Mouse (Mus musculus): Measurements from ENCODE around the gene Gm5294.
A peak's percentile ranks its signal among the peaks of the same experiment; 100 is the strongest.

The Gm5294 gene

DNA sequence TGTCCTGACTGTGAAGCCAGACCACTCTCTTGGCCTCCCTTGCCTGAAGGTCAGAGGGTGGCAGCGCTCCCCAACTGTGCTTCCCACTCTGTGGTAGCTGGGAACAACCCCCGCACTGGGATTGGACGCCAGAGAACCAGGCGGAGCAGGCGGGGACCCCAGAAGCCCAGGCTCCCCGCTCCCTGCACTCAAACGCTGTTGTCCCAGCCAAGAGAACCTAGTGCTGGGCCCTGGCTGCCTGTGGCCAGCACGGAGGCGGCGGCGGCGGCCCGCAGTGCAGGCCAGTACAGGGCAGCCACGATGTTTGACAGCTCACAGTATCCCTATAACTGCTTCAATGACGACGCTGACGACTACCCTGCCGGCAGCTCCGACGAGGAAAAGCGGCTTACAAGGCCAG, at the start of gene Gm5294:
Gm5294 (plus strand) TSS at position 301 of the 400 bp plus-strand sequence.
- no peak for DNase-seq

GRCm38 (mm10) chr5:138775096-138775495, 44.8 kb upstream of the Gm5294 start:
- no peak for DNase-seq

DNA sequence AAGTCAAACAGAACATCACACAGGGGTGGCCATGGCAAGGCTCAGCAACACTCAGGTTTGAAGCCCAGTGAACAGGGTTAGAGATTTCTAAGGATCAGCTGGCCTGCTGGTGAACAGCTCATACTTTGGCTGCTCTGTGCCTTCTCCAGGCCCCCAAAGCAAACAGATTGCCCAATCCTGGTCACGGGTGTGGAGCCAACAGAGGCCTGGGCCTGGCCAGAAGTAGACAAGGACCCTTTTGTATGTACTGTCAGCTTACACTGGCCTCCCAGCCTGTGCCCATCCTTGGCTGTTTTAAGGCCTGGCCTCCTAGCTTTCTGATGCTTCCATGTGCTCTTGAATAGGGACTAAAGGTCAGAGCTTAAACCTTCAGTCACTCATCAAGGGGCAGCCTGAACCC, 43.5 kb upstream of the Gm5294 start:
- no peak for DNase-seq

GRCm38 (mm10) chr5:138778731-138779463, 41.0 kb upstream of the Gm5294 start:
- no peak for DNase-seq

- DNase-seq = no peak
Measured at GRCm38 (mm10) chr5:138779655-138780054, 40.2 kb upstream of the Gm5294 start.

GRCm38 (mm10) chr5:138782697-138783096, 37.2 kb upstream of the Gm5294 start:
- DNase-seq = no peak

DNA sequence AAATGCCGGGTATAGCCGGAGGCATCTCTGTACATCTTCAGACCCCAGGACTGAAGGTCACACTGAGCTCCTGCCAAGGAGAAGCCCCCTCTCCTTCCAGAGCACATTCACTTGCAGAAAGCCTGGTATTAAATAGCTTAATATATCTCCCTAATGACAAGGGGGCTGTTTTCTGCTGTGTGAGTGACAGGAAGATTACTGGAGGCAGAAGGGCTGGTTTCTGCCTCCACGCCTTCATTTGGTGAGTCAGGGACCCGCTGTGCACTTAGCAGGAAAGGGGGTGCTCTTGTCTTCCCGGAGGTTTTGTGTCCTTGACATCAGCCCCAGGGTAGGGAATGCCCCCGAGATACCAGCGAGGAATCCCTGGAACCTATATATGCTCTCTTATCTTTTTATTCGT, 36.7 kb upstream of the Gm5294 start:
- no peak for DNase-seq

- no peak for DNase-seq
Measured at GRCm38 (mm10) chr5:138785986-138786515, 33.8 kb upstream of the Gm5294 start.

DNA sequence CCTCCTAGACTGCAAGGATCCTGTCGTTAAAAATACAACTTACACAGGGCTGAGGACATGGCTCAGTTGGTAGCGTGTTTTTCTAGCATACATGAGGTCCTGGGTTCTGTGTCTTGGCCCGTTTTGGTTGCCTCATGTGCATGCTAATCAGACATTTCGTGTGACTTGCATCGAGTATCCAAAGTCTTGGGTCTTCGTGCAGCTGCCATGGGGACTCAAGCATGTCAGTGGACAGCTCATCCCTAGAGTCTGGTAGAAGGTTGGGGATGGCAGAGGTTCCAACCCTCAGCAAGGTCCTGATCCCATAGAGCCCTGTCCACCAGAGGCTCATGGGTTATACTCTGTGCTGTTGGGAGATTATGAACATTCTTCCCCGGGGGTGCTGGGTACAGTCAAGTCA, 32.2 kb upstream of the Gm5294 start:
- no peak for DNase-seq

- DNase-seq = no peak
Measured at GRCm38 (mm10) chr5:138788481-138789211, 31.2 kb upstream of the Gm5294 start.

GRCm38 (mm10) chr5:138790954-138791480, 28.9 kb upstream of the Gm5294 start:
- DNase-seq = no peak

- DNase-seq = no peak
Measured at GRCm38 (mm10) chr5:138801588-138802116, 18.2 kb upstream of the Gm5294 start.

- no peak for DNase-seq
Measured at GRCm38 (mm10) chr5:138804286-138804685, 15.6 kb upstream of the Gm5294 start.

DNA sequence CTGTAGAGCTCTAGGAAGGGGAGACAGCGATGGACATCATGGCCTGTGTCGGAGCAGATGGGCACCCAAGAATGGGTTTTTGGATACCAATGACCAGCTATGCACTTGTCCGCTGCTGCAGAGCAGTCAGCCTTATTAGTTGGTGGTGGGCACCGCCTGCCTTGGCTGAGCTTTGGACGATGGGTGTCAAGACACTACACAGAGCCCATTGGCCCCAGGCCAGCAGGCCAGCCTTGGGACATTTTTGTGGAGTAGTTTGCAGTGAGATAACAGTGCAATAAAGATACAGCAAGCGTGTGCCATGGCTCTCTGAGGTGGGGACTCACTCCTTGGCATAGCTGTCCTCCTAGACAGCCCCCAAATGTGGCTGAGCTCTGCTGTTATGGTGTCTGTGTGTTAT, 10.1 kb upstream of the Gm5294 start:
- DNase-seq = no peak

DNA sequence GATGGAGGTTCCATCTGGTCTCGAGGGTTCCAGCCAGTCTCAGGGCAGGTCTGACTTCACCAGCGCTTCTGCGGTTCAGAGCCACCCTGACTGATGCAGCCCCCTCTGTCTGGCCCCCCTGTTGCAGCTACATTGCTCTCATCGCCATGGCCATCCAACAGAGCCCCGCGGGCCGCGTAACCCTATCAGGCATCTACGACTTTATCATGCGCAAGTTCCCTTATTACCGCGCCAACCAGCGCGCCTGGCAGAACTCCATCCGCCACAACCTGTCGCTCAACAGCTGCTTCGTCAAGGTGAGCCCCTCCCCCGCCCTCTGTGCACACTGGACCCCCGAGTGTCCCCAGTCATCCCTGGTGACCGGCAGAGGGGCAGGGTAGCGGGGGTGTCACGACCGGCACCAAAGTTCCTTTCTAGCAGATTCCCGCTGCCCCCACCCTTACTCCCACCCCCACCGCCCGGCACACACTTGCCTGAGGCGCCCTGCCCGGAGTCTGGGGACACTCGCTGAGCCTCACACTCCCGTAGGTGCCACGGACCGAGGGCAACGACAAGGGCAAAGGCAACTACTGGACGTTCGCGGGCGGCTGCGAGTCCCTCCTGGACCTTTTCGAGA, 945 bp downstream of the Gm5294 start:
- DNase-seq = no peak

GRCm38 (mm10) chr5:138825090-138825489, 5.2 kb downstream of the Gm5294 start:
- DNase-seq = no peak

GRCm38 (mm10) chr5:138833406-138833805, 13.5 kb downstream of the Gm5294 start:
- DNase-seq = no peak

DNA sequence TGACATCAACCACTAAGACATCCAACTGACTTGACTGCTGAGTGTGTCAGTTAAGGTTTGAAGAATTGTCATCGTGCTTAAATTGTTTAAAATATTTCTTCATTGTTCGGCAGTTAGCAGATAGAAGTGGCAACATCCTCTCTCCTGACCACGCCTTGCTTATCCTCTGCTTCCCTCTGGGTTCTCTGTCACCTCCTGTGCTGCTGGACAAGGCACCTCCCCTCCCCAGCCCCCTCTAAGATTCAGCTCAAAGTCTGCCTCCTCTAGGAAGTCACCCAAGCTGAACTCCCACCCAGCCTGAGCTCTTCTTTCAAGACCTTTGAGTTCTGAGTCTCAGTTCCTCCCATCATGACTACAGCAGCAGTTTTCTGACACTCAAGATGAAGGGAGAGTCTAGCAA, 15.0 kb downstream of the Gm5294 start:
- DNase-seq = no peak

GRCm38 (mm10) chr5:138840981-138841380, 21.1 kb downstream of the Gm5294 start:
- no peak for DNase-seq

DNA sequence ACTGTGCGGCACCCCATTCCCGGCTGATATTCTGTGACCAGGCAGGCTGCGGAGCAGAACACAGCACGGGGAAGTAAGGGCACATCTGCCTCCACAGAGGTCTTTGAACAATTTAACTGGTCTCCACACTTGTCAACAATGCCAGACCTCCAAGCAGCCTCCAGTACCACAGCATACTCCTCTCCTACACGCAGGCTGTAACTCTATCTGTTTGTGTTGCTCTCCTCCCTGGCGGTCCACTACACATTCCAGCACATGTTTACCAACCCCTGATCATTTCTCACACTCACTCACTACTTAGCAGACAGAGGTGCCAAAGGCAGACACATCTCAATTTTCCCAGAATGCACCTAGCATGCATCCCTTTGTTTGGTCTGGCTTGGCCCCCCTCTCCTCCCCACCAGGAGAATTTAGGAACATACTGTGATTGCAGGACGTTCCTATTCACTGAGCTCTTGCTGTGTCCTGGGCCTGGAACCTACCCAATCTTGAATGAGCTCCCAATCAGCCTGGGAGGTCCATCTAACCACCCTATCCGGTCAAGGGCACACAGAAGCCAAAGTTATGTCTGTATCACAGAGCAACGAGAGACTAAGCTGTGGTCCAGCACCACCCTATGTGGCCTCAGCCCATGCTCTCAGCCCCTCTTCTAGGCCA, 23.4 kb downstream of the Gm5294 start:
- DNase-seq = no peak

- no peak for DNase-seq
Measured at GRCm38 (mm10) chr5:138846506-138846905, 26.6 kb downstream of the Gm5294 start.

- peak; percentile 45 to 76 for DNase-seq
Measured at GRCm38 (mm10) chr5:138848102-138848501, 28.2 kb downstream of the Gm5294 start.

Data from spleen, adult 18-20 months (tissue).